Mouse (Mus musculus) kidney, postnatal 10 days (tissue): Measurements from ENCODE around the gene Ttc39d.
A peak's percentile ranks its signal among the peaks of the same experiment; 100 is the strongest.
"Not testable (repeated sequence)": the region's sequence is repeated elsewhere in the genome, so short reads cannot be mapped to it uniquely, and the experiment has no call there.

Experiments
- DNase-seq: peaks from one replicate; pipeline ENCODE4 v3.0.0; 2021; ENCODE audit warnings: mixed read lengths

Ttc39d gene

DNA sequence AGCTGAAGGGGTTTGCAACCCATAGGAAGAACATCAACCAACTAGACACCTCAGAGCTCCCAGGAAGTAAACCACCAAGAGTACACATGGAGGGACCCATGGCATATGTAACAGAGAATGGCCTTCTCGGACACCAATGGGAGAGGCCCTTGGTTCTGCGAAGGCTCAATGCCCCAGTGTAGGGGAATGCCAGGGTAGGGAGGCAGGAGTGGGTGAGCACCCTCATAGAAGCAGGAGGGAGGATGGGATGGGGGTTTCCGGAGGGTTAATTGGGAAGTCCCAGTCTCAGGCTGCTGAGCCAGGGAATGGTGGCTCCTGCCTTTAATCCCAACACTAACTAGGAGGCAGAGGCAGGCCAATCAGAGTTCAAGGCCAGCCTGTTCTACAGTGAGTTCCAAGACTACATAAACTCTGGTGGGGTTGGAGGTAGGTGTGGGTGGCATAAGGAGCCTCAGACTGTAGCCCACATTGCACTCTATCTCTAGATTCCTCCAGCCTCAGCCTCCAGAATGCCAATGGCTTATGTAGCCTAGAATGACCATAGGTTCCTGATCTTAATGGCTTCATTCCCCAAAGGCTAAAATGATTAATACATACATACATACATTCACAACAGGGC, 8.0 kb upstream of the Ttc39d start:
- DNase-seq, result no peak

DNA sequence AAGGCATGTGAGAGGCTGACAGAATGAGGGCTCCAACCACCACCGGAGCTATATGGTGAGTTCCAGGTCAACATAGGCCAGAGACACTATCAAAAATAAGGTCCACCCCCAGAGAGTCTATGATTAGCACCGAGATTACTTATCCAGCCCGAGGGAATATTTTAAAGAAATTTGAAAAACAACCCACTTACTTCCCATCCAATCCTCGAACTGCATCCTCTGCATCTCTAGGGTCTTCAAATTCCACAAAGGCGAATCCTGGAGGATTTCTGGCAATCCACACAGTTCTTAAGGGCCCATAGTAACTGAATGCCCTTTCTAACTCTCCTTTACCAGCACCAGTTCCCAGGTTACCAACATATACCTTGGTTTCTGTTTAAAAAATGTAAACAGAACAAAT, 1.6 kb upstream of the Ttc39d start:
- DNase-seq, result no peak

DNA sequence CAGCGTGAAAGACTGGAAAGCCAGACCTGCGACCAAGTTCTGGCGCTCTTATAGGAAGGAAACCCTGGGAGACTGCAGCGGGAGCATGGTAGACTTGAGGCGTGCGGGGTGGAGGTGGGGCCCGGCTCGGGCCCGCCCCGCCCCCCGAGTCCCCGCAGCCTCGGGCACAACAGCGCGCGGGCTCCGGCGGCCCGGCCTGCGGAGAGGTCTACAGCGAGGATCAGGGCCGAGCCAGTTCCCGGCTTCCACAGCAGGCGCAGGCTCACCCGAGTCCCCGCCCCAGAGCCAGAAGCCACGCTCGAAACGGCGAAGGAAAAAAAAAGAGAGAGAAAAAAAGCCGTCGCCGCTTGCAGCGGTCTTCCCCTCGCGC, 974 bp upstream of the Ttc39d start:
- peak; percentile 78 for DNase-seq

DNA sequence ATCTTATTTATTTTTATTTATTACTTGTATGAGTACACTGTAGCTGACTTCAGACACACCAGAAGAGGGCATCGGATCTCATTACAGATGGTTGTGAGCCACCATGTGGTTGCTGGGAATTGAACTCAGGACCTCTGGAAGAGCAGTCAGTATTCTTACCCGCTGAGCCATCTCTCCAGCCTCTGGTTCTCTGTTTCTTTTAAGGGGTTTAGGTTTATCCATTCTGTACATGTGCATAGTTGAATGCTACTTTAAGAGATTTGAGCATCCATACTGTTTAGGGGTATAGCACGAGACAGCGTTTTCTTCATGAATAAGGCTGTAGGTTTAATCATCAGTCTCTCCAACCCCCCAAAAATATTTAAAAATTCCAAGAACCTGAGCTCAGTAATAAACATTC, 6.7 kb downstream of the Ttc39d start:
- not testable (repeated sequence) for DNase-seq

DNA sequence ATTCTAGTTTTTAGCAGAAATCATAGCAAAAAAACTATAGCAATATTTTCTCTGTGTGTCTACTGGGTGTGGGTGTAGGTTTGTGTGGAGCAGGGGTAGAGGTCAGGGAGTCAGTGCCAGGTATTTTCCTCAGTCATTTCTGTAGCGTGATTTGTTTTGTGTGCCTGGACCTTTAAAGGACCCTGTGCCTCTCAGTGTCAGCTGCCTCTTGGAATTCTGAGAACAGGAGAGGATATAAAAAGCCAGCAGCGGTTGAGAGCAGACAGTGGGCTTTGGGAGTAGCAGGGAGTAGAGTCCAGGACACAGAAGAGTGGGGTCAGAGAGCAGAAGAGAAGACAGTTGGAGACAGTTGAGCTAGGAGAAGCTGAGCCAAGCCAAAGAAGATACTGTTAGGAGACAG, 12.9 kb downstream of the Ttc39d start:
- DNase-seq, result no peak

DNA sequence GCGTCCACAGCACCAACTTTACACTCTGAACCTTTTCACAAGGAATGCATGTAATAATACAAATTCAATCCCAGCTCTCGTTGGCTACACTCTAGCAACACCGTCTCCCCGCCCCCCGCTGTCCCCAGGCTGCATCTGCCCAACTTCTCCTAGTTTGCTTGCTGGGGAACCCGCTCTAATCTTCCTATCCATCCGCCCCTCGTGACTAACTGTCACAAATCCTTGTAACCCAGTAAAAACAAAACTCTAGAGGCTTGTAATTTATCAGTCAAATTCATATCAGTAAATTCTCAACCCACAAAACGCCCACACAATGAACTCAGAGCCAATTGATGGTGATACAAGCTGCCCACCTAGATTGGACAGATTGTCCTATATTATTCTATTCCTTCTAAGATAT, 13.9 kb downstream of the Ttc39d start:
- DNase-seq, result no peak

DNA sequence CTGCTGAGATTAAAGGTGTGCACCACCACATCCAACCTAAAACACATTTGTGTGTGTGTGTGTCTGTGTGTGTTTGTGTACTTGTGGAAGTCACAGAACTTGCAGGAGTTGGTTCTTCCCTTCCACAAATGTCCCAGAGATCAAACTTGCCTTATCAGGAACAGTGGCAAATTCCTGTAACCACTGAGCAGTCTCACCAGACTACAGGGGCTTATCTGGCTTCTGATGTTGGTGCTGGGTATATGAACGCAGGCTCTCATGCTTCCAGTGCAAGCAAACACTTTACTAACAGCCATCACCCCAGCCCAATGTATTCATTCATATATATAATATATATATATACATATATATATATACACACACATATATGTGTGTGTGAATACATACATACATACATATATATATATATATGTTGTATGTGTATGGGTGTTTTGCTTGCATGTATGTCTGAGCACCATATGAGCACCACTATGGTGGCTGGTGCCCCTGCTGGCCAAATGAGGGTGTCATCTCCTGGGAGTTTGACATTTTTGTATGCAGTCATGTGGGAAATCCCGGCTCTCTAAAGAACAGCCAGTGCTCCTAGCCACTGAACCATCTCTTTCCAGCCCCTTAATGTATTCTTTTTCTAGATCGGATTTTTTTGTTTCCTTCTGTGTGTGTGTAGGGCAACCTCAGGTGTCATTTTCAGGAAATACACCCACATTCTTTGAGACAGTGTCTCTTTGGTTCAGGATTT, 14.8 kb downstream of the Ttc39d start:
- peak; percentile 33 for DNase-seq

DNA sequence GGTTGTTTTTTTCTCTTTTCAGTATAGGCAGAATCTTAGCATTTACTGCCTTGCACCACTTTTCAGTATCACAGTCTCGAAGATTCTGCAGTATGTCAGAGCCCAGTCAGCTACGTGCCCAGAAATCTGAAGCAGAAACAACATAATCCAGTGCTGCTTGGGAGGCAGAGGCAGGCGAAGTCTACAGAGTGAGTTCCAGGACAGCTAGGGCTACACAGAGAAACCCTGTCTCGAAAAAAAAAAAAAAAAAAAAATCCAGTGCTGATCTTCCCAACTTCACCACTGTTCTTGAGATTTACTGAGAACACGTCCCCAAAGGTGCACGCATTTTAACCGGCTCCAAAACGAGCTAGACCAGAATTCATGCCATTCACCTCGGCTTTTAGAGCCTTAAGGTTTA, 16.6 kb downstream of the Ttc39d start:
- DNase-seq, result no peak

DNA sequence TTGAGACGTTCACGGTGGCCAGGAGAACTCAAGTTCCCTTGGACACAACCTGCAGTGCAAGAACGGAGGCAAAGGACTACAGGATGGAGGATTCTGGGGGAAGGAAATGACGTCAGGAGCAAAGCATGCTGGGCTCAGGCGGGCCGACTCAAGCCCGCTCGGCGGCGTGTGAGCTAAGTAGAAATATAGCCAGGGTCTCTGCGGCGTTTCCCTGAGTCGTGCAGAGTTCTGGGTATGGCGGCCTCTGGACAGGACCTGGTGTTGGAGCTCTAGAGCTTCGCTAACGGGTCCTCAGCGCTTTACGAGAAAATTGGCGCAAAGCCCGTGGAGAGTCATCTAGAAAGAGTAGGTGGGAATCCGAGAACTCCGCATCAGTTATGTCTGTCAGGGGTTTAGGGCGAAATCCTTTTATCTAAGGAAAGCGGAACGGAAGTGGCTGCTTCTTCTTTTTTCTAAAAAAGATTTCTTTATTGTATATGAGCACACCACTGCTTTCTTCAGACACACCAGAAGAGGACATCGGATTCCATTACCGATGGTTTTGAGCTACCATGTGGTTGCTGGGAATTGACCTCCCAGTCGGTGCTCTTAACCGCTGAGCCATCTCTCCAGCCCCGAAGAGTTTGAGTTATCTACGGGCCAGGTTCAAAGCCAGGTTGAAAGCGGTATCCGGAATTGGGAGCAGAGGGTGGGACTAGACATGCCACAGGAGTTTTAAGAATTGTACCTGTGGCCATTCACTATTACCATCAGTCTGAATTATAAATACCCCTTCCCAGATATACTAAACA, 17.3 kb downstream of the Ttc39d start, which contains the start of gene Gemin6:
TSS of gene Gemin6 (plus strand) at position 116 of the 791 bp plus-strand sequence.
- peak; percentile 90 for DNase-seq

DNA sequence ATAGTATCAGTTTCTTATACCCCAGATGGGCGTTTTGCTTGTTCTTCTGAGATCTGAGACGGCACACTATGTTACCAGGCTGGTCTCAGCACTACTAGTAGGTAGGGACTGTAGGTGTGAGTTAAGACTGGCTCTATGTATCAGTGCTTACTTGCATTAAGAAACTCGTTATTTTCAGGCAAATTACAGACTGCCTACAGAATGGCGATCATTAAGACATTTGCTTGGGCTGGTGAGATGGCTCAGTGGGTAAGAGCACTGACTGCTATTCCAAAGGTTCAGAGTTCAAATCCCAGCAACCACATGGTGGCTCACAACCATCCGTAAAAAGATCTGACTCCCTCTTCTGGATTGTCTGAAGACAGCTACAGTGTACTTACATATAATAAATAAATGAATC, 17.9 kb downstream of the Ttc39d start:
- not testable (repeated sequence) for DNase-seq

DNA sequence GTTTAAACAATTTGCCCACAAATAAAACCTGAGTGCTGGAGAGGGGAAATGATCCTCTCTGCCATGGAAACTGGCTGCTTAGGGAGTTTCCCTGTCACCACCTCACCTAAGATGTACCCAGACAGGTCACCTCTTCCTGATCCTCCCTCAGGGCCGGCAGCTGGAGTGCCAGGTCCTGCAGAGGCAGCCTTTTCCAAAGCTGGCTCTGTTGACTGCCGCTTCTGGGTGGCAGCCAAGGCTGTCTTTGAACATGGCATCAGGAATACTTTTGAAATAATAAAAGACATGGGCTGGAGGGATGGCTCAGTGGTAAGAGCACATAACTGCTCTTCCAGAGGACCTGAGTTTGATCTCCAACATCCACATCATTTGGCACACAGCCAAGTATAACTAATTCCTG, 22.1 kb downstream of the Ttc39d start:
- no peak for DNase-seq

DNA sequence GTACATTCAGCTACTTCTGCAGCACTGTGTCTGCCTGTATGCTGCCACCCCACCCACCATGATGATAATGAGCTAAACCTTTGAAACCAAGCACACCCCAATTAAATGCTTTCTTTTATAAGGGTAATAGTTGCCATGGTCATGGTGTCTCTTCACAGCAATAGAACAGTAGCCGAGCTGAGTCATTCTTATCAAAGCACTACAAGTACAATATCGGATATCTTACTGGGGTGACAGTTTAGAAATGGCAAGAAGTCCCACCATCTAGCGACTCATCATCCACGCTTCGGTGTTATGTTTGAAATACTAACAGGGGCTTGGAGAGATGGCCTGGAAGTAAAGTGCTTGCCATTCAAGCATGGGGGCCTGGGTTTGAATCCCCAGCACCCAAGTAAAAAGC, 26.6 kb downstream of the Ttc39d start:
- DNase-seq, result no peak

DNA sequence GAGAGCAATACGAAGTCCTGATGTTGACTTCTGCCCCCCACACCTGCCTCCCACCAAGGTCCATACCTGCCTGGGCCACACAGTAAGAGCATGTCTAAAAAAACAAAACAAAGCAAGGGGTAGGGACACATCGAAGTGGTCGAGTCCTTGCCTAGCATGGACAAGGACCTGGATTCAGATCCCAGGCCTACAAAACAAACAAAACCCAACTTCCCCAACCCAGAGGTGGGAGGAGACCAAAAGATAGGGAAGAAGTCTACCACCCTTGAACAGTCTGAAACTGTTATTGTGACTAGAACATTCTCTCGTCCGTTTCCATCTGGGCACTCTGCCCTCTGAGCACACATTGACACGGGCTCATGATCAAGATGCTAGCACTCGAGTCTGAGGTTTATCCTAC, 27.1 kb downstream of the Ttc39d start:
- DNase-seq, result no peak

DNA sequence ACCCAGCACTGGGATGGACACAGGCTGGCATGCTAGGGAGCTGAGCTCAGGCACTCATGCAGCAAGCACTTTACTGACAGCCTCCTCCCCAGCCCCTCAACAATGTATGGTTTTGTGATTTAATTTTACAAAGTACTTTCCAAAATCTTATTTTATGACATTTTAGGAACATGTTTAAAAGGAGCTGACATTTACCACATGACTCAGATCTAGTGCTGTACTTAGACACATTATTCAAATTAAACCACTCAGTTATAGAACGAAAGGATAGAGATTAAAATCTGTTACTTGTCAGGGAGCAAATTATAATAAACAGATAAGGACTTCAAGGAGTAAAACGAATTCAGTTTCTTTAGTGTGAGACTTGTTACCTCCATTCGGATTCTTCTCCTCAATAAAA, 28.2 kb downstream of the Ttc39d start:
- DNase-seq, result no peak

DNA sequence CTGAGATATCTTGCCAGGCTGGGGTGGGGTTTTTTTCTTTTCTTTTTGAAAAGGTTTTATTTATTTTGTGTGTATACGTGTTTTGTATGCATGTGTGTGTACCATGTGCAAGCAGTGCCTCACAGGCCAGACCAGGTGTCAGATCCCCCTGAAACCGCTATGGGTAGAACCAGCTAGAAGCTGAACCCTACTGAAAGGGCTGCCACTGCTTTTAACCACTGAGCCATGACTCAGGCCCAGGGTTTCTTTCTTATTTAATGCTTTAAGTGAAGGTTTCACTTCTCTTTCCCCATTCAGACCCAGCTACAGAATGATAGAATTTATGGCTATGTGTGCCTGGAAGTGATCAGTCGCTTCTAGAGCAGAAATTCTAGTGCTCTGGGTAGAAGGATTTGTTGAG, 29.5 kb downstream of the Ttc39d start:
- no peak for DNase-seq

DNA sequence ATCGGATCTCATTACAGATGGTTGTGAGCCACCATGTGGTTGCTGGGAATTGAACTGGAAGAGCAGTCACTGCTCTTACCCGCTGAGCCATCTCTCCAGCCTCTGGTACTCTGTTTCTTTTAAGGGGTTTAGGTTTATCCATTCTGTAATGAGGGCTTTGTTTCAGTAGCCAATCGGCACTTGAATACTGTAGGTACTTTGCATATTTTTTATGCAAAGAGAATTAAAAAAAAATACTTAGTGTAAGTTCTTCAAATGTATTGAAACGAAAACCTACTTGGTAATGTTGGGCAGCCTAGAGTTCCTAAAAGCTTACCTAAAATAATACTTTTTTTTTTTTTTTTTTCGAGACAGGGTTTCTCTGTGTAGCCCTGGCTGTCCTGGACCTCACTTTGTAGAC, 30.2 kb downstream of the Ttc39d start:
- DNase-seq, result no peak

DNA sequence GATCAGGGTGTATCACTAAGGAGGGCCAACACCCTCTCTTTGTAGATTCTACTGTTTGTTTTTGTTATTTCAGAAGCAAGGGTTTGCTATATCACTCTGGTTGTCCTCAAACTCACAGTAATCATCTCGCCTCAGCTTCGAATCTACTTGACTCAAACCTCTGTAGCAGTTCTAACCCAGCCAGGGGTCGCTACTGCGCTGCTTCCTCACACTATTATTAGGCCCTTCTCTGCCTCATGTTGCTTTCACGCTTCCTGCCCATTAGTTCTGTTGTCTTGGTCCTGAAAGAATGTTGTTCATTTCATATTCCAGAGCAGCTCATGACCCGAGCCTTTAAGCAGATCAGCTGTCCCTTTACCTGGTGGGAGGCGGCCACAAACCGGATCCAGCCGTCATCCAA, 34.3 kb downstream of the Ttc39d start:
- no peak for DNase-seq

DNA sequence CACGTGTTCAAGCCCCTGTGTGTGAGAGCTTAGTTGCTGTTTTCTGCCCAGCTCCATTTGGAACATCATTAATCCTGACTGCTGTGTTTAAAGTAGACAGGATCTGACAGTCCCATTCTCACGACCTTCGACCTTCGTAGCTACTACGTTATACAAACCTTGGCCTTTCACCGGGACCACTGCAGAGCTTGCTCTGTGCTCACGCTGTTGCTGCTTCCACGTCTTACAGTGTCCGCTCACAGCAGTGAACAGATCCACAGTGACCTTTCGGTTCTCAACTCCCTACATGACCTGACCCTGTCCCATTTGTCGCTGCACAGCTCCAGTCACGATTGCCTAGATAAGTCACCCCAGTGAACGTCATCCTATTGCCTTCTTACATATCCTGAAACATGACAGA, 35.9 kb downstream of the Ttc39d start:
- DNase-seq, result no peak

DNA sequence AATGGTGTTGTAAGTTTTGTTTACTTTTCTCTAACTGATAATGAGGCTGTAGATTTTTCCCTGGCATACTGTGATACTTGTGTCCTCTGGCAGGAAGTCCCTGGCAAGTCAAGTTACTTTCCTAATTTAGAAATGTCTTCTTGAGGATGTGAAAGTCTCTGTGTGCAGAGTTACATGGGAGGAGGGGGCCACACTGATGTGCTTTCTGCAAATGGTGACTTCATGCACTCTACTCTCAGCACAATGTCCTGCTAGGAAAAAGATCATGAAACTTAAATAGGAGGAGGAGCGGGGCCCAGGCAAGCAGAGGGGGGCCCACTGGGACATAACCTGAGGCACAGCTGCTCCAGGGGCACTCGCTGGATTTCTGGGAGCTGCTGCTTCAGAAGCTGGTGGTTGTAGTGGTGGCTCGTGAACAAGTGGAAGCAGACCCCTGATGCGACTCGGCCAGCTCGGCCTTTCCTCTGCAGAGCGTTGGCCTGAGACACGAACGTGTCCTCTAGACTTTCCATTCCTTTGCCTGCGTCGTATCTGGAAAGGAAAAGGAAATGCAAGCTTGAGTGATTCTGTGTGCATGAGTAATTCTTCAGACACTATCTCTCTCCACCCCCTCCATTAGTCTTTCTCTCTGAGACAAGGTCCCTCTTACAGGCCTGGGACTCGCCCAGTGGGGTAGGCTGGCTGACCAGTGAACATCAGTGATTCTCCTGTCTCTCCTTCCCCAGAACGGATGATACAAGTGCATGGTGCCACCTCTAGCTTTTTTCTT, 45.7 kb downstream of the Ttc39d start:
- DNase-seq, result no peak

DNA sequence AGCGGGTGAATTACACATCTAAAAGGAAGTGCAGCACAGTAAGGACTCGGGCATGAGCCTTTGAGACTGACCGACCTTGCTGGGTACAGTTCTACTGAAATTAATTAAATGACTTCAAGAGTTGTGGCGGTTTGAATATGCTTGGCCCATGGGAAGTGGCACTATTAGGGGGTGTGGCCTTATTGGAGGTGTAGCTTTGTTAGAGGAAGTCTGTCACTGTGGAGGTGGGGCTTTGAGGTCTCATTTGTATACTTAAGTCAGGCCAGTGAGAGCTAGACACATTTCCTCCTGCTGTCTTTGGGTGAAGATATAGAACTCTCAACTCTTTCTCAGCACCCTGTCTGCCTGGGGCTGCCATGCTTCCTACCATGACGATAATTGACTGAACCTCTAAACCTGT, 47.2 kb downstream of the Ttc39d start:
- no peak for DNase-seq

DNA sequence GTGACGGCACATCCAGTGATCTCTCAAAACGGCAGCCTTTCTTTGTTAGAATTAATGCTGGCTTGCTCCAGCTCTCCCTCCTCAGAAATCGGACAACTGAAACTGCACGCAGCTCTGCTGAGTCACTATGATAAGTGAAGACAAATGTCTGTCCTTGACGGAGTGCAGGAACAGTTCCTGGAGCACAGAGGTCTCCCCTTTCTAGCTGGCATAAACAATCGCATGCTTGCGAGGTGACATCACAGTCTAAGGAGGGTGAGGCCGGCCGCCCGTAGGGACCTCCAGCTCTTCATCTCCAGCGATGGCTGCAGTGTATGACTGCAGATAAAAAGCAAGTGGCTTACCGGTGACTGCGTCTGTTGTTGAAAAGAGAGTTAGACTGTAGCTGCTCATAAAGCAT, 47.9 kb downstream of the Ttc39d start:
- peak; percentile 16 for DNase-seq

DNA sequence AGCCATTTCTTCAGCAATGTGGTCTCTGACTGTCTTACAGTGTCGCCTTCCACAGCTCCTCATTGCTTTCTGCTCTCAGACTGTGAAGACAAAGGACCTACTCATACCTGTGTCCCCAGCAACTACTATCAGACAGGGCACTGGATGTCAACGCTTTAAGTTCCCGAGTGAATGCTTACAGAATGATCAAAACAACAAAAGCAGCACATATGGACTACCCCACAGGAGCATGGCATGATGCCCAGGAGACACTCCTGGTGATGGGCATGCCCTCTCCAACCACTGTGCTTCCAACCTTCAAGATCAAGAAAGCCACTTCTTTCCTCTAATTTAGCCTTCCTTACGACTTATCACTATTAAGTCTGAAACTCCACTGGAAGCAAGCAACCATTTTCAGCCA, 59.8 kb downstream of the Ttc39d start:
- no peak for DNase-seq
